Mouse (Mus musculus) lung, embryonic 14.5 days (tissue): Measurements from ENCODE around the gene Fastkd5. TPM values are rescaled to one million over a fixed set of nuclear protein-coding genes. Genes with fewer than 3 reads are reported as not detected.
"Not testable (repeated sequence)": the region's sequence is repeated elsewhere in the genome, so short reads cannot be mapped to it uniquely, and the experiment has no call there.

Source experiments
- ATAC-seq: fragments of 200-750 bp; cut with Nextera tagmentation; 2 replicates; pipeline ENCODE4 v1.8.0; 2017; ENCODE audit warnings: mild to moderate bottlenecking, moderate TSS enrichment, moderate library complexity; ENCODE audit not compliant: insufficient read depth
- DNase-seq: peaks from one replicate; pipeline ENCODE4 v3.0.0-alpha.2; 2015
- H3K27ac ChIP-seq: fragments of 300-500 bp; sonication (generic); 2 replicates; pipeline ENCODE4 v1.5.1; 2014; ENCODE audit warnings: low read depth, mild to moderate bottlenecking, moderate library complexity
- H3K27me3 ChIP-seq: fragments of 300-500 bp; sonication (generic); 2 replicates; pipeline ENCODE4 v1.6.1; 2014; ENCODE audit warnings: low read length, control low read depth; ENCODE audit not compliant: insufficient read depth
- H3K36me3 ChIP-seq: fragments of 300-500 bp; sonication (generic); 2 replicates; pipeline ENCODE4 v1.6.1; 2014; ENCODE audit warnings: control low read depth; ENCODE audit not compliant: insufficient read depth
- H3K4me1 ChIP-seq: fragments of 300-500 bp; sonication (generic); 2 replicates; pipeline ENCODE4 v1.6.1; 2014; ENCODE audit warnings: antibody characterized with exemption, control low read depth; ENCODE audit not compliant: insufficient read depth
- H3K4me2 ChIP-seq: fragments of 300-500 bp; sonication (generic); 2 replicates; pipeline ENCODE4 v1.6.1; 2014; ENCODE audit warnings: mild to moderate bottlenecking
- H3K4me3 ChIP-seq: fragments of 300-500 bp; sonication (generic); 2 replicates; pipeline ENCODE4 v1.5.1; 2014; ENCODE audit warnings: low read depth, low read length
- H3K9ac ChIP-seq: fragments of 300-500 bp; sonication (generic); 2 replicates; pipeline ENCODE4 v1.6.1; 2014
- H3K9me3 ChIP-seq: fragments of 300-500 bp; sonication (generic); 2 replicates; pipeline ENCODE4 v1.6.1; 2016; ENCODE audit warnings: low read depth, low read length, control low read depth
- CTCF ChIP-seq: IDR thresholded peaks from 2 replicates; pipeline ENCODE4 v1.5.1; 2016; ENCODE audit warnings: antibody characterized with exemption, low read depth
- WGBS: fragments of 180-500 bp; shearing (Covaris S2); extraction: QIAGEN DNeasy Blood & Tissue Kit; methylation state at CpG from one replicate; pipeline ENCODE4 v1.1.7; 2014; 5-methylcytosine and 5-hydroxymethylcytosine counted together
- polyA plus RNA-seq: library from polyadenylated mRNA; unstranded; fragments of >200 nt; fragmentation: Nextera tagmentation; extraction: Ambion mirVana; gene quantifications from 2 replicates; pipeline ENCODE4 v1.2.1, GENCODE M21; 2014

Gene Fastkd5
- polyA plus RNA-seq, 1 experiment from 2014 or later: 18.3 TPM

- Histone ChIP-seq H3K4me1 (no peaks in the 10 kb centered on the region), H3K9ac (no peak overlapping the region), H3K27me3 (no peaks in the 10 kb centered on the region), H3K36me3 (peaks cover 89% of the 10 kb centered on the region), H3K4me3 (no peak overlapping the region), H3K4me2 (no peak overlapping the region), H3K27ac (no peak overlapping the region), H3K9me3 (no peaks in the 10 kb centered on the region)
- no peak for DNase-seq
- WGBS: 86% methylated on average over 6 of the region's 6 CpGs
- no peak for ATAC-seq
- no peak for TF ChIP-seq CTCF
These were observed 27.7 kb upstream of the Fastkd5 start for GRCm38 (mm10) chr2:130657541-130657940.

- no peak for TF ChIP-seq CTCF
- H3K4me1 ChIP-seq: no peaks in the 10 kb centered on the region
- H3K4me2 ChIP-seq: no peak overlapping the region
- H3K4me3 ChIP-seq: no peak overlapping the region
- H3K9me3 ChIP-seq: no peaks in the 10 kb centered on the region
- peaks cover 80% of the 10 kb centered on the region for H3K36me3 ChIP-seq
- no peak overlapping the region for H3K9ac ChIP-seq
- H3K27ac ChIP-seq: no peak overlapping the region
- ATAC-seq (no peak), DNase-seq (no peak)
- WGBS: 92% methylated on average over 9 of the region's 9 CpGs
- no peaks in the 10 kb centered on the region for H3K27me3 ChIP-seq
These were observed 26.7 kb upstream of the Fastkd5 start for GRCm38 (mm10) chr2:130656536-130656935.

GRCm38 (mm10) chr2:130655660-130656339 lies 26.0 kb upstream of the Fastkd5 start:
- H3K27me3 ChIP-seq: no peaks in the 10 kb centered on the region
- ATAC-seq (no peak), DNase-seq (no peak)
- no peaks in the 10 kb centered on the region for H3K9me3 ChIP-seq
- TF ChIP-seq CTCF: no peak
- H3K27ac ChIP-seq: no peak overlapping the region
- peaks cover 76% of the 10 kb centered on the region for H3K36me3 ChIP-seq
- H3K4me1 ChIP-seq: no peaks in the 10 kb centered on the region
- 87% methylated on average over 6 of the region's 6 CpGs for WGBS
- H3K4me3 ChIP-seq: no peak overlapping the region
- H3K9ac ChIP-seq: no peak overlapping the region
- H3K4me2 ChIP-seq: no peak overlapping the region

- Histone ChIP-seq H3K27ac (no peak overlapping the region), H3K4me3 (no peak overlapping the region), H3K4me1 (no peaks in the 10 kb centered on the region), H3K9me3 (no peaks in the 10 kb centered on the region), H3K36me3 (peaks cover 68% of the 10 kb centered on the region), H3K9ac (no peak overlapping the region), H3K4me2 (no peak overlapping the region), H3K27me3 (no peaks in the 10 kb centered on the region)
- ATAC-seq (no peak), DNase-seq (no peak)
- no peak for TF ChIP-seq CTCF
- WGBS: 57% methylated on average over 1 of the region's 1 CpGs
These were observed 23.9 kb upstream of the Fastkd5 start for GRCm38 (mm10) chr2:130653760-130654159.

GRCm38 (mm10) chr2:130653303-130653702 lies 23.5 kb upstream of the Fastkd5 start:
- no peak overlapping the region for H3K4me2 ChIP-seq
- H3K9me3 ChIP-seq: no peaks in the 10 kb centered on the region
- no peak overlapping the region for H3K27ac ChIP-seq
- DNase-seq (no peak), ATAC-seq (no peak)
- no peaks in the 10 kb centered on the region for H3K27me3 ChIP-seq
- 94% methylated on average over 2 of the region's 2 CpGs for WGBS
- peaks cover 64% of the 10 kb centered on the region for H3K36me3 ChIP-seq
- no peak overlapping the region for H3K9ac ChIP-seq
- no peak for TF ChIP-seq CTCF
- no peak overlapping the region for H3K4me3 ChIP-seq
- no peaks in the 10 kb centered on the region for H3K4me1 ChIP-seq

GRCm38 (mm10) chr2:130649028-130649427 lies 19.2 kb upstream of the Fastkd5 start:
- peaks cover 23% of the 10 kb centered on the region for H3K36me3 ChIP-seq
- not testable (repeated sequence) for H3K9ac ChIP-seq, H3K4me2 ChIP-seq, H3K4me1 ChIP-seq, DNase-seq, H3K9me3 ChIP-seq, ATAC-seq, H3K4me3 ChIP-seq, H3K27me3 ChIP-seq, H3K27ac ChIP-seq
- WGBS: 77% methylated on average over 6 of the region's 6 CpGs

- H3K4me1 ChIP-seq: 0 out of 2 replicates have a peak, but pooled peaks cover 3% of the 10 kb centered on the region
- no peak overlapping the region for H3K27ac ChIP-seq
- no peak for ATAC-seq
- no peaks in the 10 kb centered on the region for H3K27me3 ChIP-seq
- H3K9ac ChIP-seq: no peak overlapping the region
- DNase-seq: no peak
- H3K4me3 ChIP-seq: no peak overlapping the region
- 73% methylated on average over 4 of the region's 4 CpGs for WGBS
- 0 out of 2 replicates have a peak, but pooled peaks cover 2% of the 10 kb centered on the region for H3K36me3 ChIP-seq
- no peak for TF ChIP-seq CTCF
- no peaks in the 10 kb centered on the region for H3K9me3 ChIP-seq
- H3K4me2 ChIP-seq: no peak overlapping the region
These were observed 15.4 kb upstream of the Fastkd5 start for GRCm38 (mm10) chr2:130645198-130645597.
